Mouse (Mus musculus) NIH3T3 (cell line): Measurements from ENCODE around the gene Man1c1.

Source experiments
- DNase-seq: peaks from one replicate; pipeline ENCODE4 v3.0.0-alpha.2; 2012; ENCODE audit warnings: low read depth

The Man1c1 gene

DNA sequence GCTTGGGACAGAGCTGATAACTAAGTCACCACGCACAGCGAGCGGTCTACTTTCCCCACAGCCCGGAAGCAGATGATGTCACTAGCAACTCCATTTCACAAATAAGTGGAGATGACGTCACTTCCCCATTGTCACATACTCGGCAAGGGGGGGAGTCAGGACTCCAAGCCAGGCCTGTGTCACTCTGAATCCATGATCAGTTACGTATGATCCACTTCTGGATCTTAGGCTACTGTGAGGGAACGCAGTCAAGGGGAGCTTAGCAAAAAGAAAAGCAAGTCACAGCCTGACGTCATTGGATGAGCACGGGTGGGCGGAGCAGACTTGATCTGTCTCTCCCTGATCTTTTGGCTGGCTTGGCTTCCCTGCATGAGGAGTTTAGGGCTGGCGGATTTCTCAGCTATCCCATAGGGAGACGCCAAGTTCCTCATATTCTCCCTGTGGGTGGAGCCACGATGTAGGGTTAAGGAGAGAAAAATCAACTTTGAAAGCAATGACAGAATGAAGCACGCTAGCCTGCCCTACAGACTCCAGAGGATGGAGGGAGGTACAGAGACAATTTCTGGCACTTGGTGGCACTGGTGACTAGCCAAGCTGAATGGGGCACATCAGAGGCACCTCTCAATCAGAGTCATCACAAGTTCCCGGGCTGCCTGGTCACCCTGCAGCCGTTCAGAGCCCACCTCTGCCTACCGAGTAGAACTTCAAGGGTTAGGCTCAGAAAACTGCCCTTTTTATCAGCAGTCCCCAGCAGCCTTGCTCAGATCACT, 155.7 kb downstream of the Man1c1 start:
- DNase-seq = peak; percentile 20

DNA sequence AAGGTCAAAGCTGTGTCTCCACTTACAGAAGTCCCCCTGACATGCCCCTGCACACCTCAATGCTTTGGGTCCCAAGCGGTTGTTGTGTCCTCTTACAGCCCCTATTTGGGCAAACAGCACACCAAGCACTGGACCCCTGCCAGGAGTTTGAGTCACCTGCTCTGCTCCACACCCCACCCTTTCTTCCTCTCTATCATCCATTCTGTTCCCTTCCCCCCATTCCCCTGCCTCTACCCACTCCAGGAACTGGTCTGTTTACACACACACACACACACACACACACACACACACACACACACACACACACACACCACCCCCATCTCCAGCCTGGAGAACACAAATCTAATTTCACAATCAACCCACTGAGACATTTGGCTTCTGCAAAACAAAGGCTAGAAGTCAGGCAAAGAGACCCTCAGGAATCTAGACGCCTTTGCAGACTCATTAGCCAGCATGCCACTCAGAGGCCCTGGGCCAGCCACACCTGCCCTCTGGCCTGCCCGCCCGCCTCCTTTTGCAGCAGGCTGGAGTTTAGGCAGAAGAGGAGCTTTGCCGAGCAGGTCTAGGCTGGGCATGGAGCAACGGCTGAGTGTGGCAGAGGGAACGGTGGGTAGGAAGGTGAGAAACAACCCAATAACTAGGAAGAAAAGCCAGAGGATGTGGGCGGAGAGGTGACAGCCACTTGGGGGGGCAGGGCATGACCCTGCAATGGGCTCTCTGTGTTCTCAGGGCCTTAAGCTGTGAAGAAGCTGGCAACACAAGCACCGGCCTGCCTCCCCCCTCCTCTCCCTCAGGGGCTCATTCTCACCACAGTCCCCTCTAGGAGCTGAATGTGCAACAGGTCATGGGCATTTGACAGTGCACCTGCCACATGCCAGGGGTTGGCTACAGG, 157.0 kb downstream of the Man1c1 start:
- peak; percentile 77 for DNase-seq

- DNase-seq = peak; percentile 93
Measured at GRCm38 (mm10) chr4:134543261-134543660, 160.8 kb downstream of the Man1c1 start.

DNA sequence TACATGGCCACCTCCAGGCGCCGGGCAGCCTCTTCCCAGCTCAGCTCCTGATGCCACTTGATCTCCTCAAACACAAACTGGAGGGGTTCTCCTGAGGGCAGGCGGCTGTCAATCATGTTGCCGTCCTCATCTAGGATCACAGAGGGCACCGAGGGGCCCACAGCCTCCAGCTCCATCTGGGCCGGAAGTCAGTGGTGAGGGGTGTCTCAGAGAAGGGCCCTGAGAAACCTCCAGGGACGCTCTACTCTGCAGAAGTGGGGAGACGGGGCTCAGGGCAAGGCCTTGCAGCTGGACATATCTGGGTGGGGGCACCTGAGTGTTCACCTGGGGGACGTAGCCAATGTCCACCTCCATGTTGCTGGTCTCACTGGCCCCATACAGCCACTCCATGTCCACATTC, 161.4 kb downstream of the Man1c1 start:
- DNase-seq = no peak

- no peak for DNase-seq
Measured at GRCm38 (mm10) chr4:134538997-134539580, 165.0 kb downstream of the Man1c1 start.

DNA sequence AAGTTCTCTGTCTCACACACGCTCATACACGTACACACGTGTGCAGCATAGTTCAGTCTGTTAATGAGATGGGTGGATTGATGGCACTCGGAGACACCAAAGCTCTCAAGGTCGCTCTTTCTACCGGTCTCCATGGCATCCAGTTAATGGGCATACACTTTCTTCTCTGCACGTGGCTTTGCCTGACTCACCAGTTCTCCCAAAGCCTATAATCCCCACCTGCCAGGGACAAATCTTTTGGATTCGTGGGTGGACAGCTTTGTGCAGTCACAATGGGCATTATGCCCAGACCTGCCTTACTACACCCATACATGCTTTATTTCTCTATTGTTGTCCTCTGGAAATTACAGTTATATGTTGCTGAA, 168.3 kb downstream of the Man1c1 start:
- peak; percentile 51 for DNase-seq

GRCm38 (mm10) chr4:134534932-134535786, 168.9 kb downstream of the Man1c1 start, which contains the start of gene Mtfr1l:
Gene Mtfr1l (minus strand): TSS chr4:134535387.
- DNase-seq = peak; percentile 96

- peak; percentile 64 for DNase-seq
Measured at GRCm38 (mm10) chr4:134534124-134534886, 169.8 kb downstream of the Man1c1 start.

- no peak for DNase-seq
Measured at GRCm38 (mm10) chr4:134533421-134533820, 170.7 kb downstream of the Man1c1 start.

- no peak for DNase-seq
Measured at GRCm38 (mm10) chr4:134532928-134533327, 171.2 kb downstream of the Man1c1 start.

GRCm38 (mm10) chr4:134526220-134526619, 177.9 kb downstream of the Man1c1 start:
- DNase-seq = no peak

- DNase-seq = no peak
Measured at GRCm38 (mm10) chr4:134525806-134526205, 178.3 kb downstream of the Man1c1 start.

DNA sequence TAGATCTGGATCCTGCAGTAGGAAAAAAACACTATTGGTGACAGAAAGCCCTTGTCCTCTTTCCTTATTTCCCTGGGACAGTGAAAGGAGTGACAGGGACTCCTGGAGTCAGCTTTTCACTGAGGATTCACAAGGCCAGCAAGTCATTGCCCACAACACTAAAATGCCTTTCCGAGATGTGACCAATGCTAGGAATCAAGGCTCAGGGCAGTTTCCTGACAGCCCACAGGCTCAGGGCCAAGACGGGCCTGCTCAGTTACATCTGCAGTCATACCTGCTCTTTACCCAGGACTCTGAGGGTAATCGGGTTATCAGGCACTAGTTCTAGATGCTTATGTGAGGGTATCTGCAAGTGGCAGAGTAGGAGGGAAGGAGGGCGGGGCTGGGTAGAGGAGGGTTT, 180.6 kb downstream of the Man1c1 start:
- DNase-seq = no peak

- no peak for DNase-seq
Measured at GRCm38 (mm10) chr4:134519281-134519680, 184.8 kb downstream of the Man1c1 start.

GRCm38 (mm10) chr4:134518541-134518940, 185.5 kb downstream of the Man1c1 start:
- DNase-seq = no peak

GRCm38 (mm10) chr4:134517719-134518118, 186.4 kb downstream of the Man1c1 start:
- DNase-seq = no peak

GRCm38 (mm10) chr4:134516981-134517380, 187.1 kb downstream of the Man1c1 start:
- DNase-seq = no peak

- DNase-seq = no peak
Measured at GRCm38 (mm10) chr4:134515614-134516013, 188.5 kb downstream of the Man1c1 start.

DNA sequence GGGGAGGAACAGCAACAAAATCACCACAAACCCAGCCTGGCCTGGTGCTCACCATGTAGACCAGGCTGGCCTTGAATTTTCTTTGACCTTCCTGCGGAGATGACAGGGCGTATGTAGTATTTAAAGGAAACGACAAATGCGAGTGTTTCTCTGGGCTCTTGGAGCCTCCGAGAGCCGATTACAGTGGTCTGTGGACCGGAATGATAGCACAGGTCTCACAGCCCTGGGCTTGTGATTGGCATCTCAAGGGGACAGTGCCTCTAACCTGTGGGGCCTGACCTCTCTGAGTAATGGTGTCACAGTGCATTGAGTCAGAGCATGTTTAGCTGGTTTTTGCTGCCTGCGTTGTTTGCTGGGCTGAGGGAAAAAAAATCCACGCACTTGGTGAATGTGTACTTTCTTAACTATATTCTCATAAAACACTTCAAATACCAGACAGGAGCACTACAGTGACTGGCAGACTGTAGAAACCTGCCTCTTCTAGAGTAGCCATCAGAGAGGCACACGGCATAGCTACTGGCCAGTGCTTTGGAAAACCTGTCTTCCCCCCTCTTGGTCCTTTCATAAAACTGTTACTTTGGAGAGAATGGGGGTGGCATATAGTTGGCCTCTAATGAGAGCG, 189.7 kb downstream of the Man1c1 start:
- no peak for DNase-seq

DNA sequence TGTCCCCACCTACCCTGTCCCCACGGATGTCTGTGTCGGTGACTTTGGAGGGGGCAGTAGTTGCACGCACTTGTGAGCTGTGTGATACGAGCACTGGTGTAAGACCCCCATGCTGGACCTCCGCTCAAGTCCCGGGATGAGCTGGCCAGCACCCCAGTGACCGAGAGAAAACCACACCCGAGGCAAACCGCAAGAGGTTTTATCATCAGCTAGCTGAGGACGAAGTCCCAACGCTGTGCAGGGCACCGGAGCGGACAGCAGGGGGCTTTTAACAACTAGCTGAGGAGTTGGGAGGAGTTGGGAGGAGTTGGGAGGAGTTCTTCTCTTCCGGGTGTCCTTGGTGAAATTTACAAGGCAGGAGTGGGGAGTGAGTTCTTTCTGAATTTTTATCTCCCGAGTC, 191.3 kb downstream of the Man1c1 start:
- DNase-seq = peak; percentile 17

- DNase-seq = no peak
Measured at GRCm38 (mm10) chr4:134511730-134512129, 192.4 kb downstream of the Man1c1 start.
